Mouse (Mus musculus) MN1 (cell line): ENCODE results near the gene Arhgef11.
A peak's percentile ranks its signal among the peaks of the same experiment; 100 is the strongest.
"Not testable (repeated sequence)": the region's sequence is repeated elsewhere in the genome, so short reads cannot be mapped to it uniquely, and the experiment has no call there.

Source experiments
- DNase-seq: peaks from one replicate; pipeline ENCODE4 v3.0.0-alpha.2; 2016; ENCODE audit warnings: low spot score

Gene Arhgef11

DNA sequence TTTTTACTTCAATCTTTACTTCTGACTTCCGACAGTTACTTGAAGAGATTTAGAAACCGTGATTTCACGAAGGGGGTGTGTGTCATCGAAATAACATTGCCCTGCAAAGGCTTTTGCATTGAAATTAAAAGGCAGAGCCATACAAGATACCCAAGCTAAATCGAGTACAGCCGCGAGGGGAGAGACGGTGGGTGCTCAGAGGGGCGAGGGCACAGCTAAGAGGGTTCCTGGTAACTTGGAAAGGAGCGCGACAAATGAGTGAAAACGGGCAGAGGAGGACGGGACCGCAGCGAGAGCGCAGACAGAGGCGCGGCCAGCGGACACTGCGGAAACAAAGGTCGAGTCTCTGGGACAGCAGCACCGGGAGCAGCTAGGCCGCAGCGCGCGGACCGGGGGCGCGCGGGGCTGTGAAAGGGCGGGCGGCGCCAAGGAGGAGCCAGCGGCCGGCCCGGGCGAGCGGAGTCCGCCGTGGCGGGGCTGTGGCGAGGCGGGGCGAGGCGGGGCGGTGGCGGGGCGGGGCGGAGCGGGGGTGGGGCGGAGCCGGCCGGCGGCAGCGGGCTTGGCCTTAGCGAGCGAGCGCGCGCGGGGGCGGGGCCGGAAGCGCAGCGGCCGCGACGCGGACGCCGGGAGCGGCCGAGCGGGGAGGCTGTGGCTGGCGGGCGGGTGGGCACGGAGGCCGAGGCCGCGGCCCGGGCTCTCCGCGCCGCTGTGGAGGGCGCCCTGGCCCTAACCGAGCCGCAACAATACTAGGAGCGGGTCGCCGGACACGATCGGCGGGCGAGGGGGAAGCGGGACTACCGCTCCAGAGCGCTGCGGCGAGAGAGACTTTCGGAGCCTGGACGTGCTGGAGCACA is at the start of gene Arhgef11:
Gene Arhgef11, plus strand, starts transcription at position 603 of the 854 bp plus-strand sequence.
- peak; percentile 89 for DNase-seq

DNA sequence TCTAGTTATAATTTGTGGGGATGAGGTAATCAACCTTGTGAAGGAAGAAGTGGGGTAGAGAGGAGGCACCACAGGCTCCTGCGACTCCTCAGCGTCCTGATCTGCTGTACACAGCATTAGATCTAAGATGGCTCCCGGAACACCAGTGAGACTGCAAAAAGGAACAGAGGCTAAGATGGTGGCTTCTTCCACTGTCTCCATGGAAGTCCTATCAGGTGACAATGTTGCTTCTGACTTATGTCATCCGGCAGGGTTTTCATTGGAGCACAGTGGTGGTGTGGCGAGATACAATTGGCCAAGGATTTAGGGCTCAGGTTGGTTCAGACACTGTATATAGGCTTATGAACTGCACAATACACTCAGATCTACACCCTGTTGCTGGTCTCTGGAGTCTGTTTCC is 48.7 kb upstream of the Arhgef11 start:
- no peak for DNase-seq

DNA sequence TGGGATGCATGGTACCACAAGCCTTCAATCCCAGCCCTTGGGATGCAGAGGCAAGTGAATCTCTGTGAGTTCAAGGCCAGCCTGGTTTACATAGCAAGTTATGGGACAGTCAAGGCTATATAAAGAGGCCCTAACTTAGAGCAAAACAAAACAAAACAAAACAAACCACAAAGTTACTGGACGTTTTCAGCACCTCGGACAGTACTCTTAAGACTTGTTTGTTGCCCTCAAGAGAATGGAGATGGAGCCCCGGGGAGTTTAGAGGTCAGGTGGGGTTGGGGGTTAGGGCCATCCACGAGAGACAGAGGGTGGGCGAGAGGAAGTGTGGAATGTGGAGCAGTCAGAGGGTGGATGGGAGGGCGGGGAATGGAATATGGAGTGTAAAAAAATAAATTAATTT is 41.6 kb upstream of the Arhgef11 start:
- DNase-seq = no peak

DNA sequence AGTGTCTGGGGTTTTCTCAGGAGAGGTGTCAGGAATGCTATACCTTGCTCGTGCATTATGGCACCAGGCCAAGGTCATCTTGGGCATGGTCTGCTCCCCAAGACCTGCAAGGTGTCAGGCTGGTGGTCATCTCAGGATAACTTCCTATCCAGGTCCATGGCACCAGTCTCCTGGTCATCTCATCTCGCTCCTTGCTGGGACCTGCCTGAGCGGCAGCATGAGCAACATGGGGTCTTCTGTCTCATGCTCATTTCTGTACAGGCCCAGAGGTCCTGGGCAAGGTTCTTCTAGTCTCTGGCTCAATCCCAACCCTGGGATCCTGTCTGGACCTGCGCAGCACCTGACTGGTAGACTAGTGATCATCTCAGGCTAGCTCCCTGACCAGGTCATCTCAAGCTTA is 35.1 kb upstream of the Arhgef11 start:
- DNase-seq = no peak

DNA sequence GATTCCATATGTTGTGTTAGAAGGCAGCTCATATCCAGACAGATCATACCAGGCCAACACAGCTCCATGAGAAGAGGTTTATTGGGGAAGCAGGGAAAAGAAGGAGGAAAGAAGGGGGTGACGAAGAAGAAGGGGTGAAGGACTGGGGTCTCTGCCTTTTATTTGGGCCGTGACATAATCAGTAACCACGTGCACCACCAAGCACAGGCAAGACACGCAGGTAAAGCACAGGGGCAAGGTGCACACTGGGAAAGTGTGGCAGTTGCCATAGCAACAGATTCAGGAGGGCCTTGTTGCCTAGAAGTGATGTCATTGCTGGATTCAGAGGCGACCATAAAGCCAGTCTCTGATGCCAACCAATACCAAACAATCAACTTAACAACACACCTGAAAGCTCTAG is 23.6 kb upstream of the Arhgef11 start:
- DNase-seq = no peak

DNA sequence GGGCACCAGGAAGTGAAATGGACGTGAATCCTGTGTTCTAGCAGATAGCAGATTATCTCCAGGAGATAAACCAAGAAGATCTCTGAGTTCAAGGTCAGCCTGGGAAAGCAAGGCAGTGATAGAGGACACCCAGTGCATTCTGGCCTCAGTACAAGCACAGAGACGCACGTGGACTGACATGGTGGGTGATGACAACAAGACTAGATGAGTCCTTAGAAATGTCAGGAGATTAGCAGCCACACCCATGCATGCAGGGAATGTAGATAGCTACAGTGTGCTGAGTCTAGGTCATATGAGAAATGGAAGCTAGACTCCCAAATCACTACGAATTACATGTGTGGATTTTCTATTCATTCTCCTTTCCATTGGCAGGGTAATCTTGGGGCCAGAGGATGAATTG is 22.0 kb upstream of the Arhgef11 start:
- DNase-seq = not testable (repeated sequence)

DNA sequence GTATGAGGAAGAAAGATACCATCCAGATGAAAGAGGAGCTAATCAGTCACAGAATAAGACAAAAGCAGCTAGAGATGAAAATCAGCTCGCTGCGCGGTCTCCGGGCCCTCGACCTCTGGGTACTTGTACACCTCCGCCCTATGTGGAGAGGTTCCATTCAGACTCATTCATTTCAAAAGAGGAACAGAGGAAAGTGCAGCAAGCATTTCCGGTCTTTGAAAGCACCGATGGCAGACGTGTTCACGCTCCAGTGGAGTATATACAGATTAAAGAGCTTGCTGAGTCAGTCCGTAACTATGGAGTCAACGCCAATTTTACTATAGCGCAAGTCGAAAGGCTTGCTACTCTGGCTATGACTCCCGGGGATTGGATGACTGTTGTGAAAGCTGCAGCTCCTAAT is 16.3 kb upstream of the Arhgef11 start:
- not testable (repeated sequence) for DNase-seq

DNA sequence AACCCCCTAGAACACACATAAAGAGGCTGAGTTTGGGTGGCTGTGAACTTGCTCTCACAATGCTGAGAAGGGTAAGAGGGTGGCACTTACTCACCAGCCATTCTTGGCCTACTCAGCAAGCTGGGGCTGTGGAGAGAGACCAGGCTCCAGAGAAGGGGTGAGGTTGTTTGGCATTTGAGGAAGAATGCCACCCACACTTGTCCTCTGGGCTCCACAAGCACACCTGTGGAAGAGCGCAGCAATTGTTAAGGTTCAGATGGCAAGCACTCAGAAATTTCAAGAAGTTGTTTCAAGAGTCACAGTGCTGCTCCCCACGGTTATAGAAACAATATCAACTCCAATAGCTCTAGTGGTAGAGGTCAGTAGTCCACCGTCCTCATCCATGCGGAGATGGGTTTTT is 1.0 kb upstream of the Arhgef11 start:
- peak; percentile 36 for DNase-seq

DNA sequence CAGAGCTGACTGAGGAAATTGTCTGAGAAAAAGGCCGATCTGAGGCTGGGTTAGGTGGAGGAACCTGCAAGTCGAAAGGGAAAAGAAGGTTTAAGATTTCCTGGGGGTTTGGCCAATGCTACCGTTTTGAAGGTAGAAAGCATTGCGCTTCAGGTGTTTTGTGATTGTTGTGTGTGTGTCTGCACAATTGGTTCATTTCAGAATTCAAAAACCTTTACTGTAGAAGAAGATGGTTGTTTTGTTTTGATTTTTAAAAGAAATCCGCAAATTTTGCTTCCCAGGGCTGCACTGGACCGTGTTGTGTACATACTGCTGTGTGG is 412 bp downstream of the Arhgef11 start:
- no peak for DNase-seq

DNA sequence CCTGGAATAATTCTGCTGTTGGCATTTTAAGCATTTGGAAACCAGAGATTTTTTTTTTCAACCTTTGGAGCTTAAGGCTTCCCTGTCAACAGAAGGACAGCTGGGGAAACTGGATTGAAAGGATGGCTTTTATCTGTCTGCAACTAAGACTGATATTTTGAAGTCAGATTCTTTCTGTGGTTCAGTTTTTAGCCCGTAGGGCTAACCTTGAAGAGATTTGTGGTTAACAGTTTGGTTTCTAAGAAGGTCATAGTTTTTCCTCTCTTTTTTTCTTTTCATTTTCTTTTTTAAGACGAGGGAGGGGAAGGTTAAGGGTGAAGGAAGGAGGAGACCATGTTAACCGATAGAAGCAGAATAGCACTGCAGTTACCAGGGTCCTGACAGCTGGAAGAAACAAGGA is 881 bp downstream of the Arhgef11 start:
- DNase-seq = peak; percentile 15

DNA sequence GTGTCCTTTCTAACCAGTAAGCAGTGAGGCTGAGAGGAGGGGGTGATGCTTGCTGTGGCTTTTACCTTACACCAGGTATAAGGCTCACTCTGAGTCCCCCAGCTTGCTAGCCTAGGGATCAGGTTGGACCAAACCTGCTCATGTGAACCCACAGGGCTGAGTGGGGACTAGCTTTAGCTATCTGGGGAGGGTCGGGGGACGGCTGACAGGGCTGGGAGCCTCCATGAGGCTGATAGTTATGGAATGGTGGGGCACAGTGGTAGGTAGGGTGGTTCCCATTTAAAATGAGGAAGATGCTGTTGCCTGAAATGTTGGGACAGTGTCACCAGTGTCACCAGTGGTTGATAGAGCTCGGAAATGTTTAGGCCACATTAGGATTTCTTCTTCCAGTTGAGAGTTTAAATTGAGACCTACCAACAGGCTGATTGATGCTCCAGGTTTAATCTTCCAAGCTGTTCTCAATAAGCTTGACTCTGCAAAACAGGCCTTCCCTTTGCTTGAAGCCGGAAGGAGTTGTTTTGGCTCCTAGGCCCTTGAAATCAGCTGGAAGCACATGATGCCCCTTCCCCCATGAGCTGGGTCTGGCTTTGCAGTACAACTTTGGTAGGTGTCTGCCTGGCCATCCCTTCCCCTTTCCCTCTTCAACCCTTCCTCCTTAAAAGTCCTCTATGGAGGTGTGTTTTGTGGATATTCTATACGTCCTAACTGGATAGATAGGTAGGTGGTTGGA is 1.8 kb downstream of the Arhgef11 start:
- DNase-seq = no peak

DNA sequence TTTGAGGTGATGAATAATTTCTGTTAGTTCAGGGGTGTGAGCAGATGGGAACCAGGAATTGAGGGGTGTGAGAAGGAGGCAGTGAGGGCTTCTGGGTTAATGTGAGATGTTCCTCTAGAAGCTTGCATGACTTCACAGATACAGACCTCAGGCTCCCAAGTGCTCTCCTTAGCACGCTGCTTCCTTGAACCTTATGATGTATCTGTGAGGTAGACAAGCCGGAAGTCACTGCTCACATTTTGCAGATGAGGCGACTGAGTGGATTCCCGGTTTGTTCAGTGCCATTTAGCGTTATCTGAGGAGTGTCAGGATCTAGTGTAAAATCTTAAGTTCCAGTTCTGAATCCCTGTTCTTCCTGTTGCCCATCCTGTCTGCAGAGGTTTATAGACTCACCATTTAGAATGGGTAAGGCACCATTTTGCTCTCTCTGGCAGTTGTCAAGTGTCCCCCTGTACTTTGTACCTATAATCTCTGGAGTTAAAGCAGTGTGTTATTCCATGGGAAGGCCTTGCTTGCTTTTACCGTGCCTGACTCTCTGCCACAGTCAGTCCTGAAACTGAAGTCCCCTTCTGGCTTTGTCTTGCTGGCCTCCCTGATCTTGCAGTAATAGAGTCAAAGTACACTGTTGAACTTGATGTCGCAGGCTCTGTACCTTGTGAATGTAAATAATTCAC is 3.0 kb downstream of the Arhgef11 start:
- DNase-seq = no peak

DNA sequence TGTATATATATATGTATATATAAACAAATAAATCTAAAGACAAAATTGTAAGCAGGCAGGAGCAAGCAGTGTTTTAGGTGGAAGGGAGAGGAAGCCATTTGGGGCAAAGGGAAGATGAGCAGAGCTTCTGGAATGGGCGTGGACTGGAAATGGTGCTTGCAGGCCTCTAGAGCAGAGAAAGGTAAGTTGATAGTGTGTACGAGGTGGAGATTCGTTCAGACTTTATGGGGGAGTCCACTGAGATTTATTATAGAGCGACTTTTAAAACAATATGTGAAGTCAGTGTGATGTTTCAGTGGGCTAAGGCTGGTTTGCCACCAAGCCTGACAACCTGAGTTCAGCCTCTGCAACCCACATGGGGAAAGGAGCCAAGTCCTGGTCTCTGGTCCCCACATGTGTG is 7.5 kb downstream of the Arhgef11 start:
- DNase-seq = no peak

DNA sequence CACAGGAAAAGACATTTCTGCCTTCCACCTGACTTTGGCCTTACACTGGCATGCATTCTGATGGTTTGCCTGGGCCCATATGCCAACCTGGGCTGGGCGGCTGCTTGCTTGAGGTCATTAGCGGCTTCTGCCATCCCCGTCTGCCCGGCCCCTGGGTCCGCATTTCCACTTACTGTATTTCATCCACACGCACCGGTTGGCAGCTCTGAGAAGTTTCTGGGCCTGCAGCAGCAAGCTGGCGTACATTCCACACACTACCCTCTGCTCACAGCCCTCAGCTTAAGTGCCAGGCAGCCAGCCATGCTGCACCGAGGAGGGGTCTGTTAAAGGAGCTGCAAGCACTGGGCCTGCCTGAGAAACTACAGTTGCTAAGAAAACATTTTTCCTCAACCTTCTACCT is 13.5 kb downstream of the Arhgef11 start:
- no peak for DNase-seq

DNA sequence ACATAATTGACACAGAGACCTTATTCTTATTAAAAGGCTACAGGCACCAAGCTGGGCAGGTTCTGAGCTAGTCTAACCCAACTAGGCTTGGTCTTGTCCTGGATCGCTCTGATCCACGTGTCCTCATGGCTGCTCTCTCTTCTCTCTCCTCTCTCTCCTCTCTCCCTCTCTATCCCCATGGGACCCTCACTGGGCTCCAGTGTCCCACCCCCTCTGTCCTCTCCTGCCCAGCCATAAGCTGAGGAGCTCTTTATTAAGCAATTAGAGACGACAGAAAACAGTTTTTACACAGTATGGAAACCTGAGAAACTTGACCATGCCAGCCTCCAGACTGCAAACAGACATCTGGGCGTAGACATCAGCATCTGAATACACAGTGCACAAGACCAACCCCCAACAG is 14.0 kb downstream of the Arhgef11 start:
- no peak for DNase-seq

DNA sequence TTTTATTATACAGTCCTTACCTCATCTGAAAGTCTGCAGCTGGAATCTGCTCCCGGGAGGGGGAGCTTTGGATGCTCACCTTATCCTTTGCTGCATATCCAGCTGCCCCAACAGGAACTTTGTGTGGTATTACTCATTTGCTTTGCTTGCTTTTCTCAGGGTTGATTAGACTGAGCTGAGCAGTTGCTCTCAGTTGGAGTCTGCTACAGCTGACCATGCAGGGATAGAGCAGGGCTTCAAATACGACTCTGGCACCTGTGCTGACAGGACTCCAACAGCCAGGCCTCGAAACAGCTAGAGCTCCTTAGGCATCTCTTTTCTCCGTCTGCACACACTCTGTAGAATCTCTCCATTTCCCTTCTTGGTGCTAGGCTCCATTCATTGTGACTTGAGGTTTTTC is 18.2 kb downstream of the Arhgef11 start:
- DNase-seq = no peak

DNA sequence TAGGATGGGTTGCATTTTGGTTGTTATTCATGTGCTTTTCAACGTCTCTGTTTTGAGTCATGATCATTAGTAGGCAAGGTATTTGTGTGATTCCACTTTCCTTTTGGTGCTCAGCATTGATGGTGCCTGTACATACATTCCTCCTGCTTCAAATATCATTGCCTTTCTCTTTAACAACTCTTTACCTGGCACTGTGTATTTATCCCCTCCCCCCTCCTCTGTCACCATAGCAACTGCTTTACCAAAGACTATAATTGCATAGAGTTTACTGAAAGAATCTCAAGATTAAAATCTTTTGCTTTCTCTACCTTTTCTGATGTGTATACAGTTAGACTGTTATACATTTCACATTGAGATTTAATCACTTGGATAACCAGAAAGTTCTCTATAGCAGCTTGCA is 26.1 kb downstream of the Arhgef11 start:
- no peak for DNase-seq

DNA sequence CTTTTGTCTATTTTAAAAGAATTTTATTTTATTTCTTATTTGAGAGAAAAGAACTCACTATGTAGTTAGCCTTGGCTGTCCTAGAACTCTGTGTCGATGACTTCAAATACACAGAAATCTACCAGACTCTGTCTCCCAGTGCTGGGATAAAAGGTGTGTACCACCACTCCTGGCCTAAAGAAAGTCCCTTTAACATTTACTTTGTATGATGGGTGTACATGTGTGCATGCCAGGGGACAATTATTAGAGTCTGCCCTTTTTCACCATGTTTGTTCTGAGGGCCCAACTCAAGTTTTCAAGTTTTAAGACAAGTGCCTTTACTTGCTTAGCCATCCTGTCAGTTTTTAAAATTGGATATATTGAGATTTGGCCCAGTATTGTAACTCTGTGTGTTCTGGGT is 28.8 kb downstream of the Arhgef11 start:
- DNase-seq = no peak

DNA sequence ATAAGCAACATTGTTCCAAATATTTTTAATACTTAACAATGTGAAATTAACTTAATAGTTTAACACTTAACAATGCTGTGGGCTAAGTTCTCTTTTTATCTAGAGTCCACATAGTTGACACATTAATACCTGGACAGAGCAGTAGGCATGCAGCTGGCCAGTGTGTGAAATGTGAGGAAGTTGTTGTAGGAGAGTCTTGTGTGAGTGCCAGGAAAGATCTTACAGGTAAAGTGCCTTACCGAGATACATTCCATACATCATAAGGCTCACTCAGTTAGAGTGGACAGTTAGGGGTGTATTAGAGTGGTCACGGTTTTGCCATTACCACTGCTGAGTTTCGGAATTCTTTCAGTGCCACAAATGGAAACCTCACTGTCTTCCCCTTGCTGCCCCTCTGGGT is 31.7 kb downstream of the Arhgef11 start:
- no peak for DNase-seq

DNA sequence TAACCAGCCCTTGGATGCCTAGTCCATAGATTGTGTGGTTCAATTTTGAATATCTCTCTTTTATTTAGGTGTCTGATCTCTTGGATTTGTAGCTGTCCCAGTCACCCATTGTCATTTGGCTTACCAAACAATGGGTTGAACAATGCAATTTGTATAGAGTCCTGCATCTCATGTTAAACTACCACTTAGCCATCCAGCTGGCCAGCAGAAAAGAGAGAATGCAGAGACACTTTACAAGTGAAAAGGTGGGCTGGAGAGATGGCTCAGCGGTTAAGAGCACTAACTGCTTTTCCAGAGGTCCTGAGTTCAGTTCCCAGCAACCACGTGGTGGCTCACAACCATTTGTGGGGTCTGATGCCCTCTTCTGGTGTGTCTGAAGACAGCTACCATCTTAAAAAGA is 41.0 kb downstream of the Arhgef11 start:
- DNase-seq = no peak

DNA sequence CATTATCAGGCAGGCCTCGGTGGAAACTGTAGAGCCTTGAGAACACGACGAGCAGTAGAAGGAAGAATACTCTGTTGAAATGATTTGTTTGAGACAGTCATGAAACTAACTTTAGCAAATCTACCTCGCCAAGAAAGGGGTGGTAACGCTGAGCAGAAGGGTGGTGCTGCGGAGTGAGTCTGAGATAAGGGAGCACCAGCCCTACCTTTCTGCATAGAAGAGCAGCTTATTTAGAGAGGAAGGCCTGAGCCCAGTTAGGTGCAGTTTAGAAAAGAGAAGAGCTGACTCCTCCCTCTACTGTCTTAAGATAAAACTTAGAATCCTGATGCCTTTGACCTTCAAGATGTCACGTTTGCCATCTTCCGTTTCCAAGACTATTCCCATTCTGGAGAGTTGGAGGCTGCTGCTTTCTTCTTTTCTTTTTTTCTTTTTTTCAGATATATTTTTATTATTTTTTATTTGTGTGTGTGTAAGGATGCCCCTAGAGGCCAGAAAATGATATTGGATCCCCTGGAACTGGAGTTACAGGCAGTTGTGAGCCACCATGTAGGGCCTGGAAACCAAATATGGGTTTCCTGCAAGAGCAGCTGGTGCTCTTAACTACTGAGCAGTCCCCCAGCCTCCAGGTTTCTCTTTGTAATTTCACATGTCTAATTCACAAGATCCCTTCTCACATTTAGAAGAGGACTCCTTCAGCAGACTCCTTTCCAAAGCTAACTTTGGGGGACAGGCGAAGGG is 42.5 kb downstream of the Arhgef11 start:
- no peak for DNase-seq

DNA sequence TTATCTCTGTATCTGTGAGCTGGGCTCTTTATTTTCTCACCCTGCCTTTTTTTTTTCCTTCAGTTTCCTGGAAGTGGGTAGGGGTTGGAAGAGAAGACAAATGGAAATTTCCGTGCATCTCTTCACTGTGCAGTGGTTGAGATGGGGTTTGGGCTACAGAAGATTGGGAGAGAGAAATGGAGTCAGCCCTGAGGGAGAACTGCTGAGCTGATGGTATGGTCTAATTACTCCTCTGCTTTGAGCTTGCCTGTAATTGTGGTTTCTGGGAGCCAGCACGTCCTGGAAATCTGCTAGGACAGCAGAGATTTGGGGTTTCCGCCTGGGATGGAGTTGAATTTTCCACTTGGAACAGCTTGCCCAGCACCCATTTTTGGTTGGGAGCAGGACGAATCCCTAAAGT is 43.1 kb downstream of the Arhgef11 start:
- DNase-seq = no peak
